Mouse (Mus musculus) stomach, embryonic 16.5 days (tissue): ENCODE measurements around the gene Plbd2. TPM values are rescaled to one million over a fixed set of nuclear protein-coding genes. Genes with fewer than 3 reads are reported as not detected.

Experiments
- ATAC-seq: fragments of 200-750 bp; cut with Nextera tagmentation; 2 replicates; pipeline ENCODE4 v1.8.0; 2017; ENCODE audit warnings: moderate number of reproducible peaks, moderate TSS enrichment; ENCODE audit not compliant: insufficient read depth, low FRiP score
- H3K27ac ChIP-seq: fragments of 300-500 bp; sonication (generic); 2 replicates; pipeline ENCODE4 v1.5.1; 2014; ENCODE audit warnings: low read length
- H3K27me3 ChIP-seq: fragments of 300-500 bp; sonication (generic); 2 replicates; pipeline ENCODE4 v1.6.1; 2014; ENCODE audit warnings: low read length, control low read depth, mixed read lengths; ENCODE audit not compliant: control insufficient read depth, insufficient read depth
- H3K36me3 ChIP-seq: fragments of 300-500 bp; sonication (generic); 2 replicates; pipeline ENCODE4 v1.6.1; 2014; ENCODE audit warnings: low read length; ENCODE audit not compliant: control insufficient read depth, insufficient read depth
- H3K4me1 ChIP-seq: fragments of 300-500 bp; sonication (generic); 2 replicates; pipeline ENCODE4 v1.6.1; 2014; ENCODE audit warnings: low read length, control low read depth, mixed read lengths; ENCODE audit not compliant: control insufficient read depth, insufficient read depth
- H3K4me2 ChIP-seq: fragments of 300-500 bp; sonication (generic); 2 replicates; pipeline ENCODE4 v1.6.1; 2014; ENCODE audit warnings: low read depth, low read length, mixed read lengths
- H3K4me3 ChIP-seq: fragments of 300-500 bp; sonication (generic); replicated peaks from 2 replicates; pipeline ENCODE4 v1.5.1; 2014; ENCODE audit warnings: mild to moderate bottlenecking, low read length
- H3K9ac ChIP-seq: fragments of 300-500 bp; sonication (generic); 2 replicates; pipeline ENCODE4 v1.6.1; 2014; ENCODE audit warnings: low read length
- H3K9me3 ChIP-seq: fragments of 300-500 bp; sonication (generic); replicated peaks from 2 replicates; pipeline ENCODE4 v1.6.1; 2016; ENCODE audit warnings: low read length, control low read depth; ENCODE audit not compliant: control insufficient read depth
- WGBS: fragments of 180-500 bp; shearing (Covaris S2); extraction: QIAGEN DNeasy Blood & Tissue Kit; methylation state at CpG from one replicate; pipeline ENCODE4 v1.1.7; 2014; 5-methylcytosine and 5-hydroxymethylcytosine counted together
- polyA plus RNA-seq: library from polyadenylated mRNA; unstranded; fragments of >200 nt; fragmentation: Nextera tagmentation; extraction: Ambion mirVana; gene quantifications from 2 replicates; pipeline ENCODE4 v1.2.1, GENCODE M21; 2015

The Plbd2 gene
- polyA plus RNA-seq, 1 experiment from 2014 or later: 40.3 TPM

GRCm38 (mm10) chr5:120461902-120462301, 41.5 kb downstream of the Plbd2 start:
- no peaks in the 10 kb centered on the region for H3K27me3 ChIP-seq
- no peaks in the 10 kb centered on the region for H3K4me1 ChIP-seq
- no peak overlapping the region for H3K4me2 ChIP-seq
- H3K9me3 ChIP-seq: peaks cover 6% of the 10 kb centered on the region
- H3K27ac ChIP-seq: no peak overlapping the region
- ATAC-seq: no peak
- WGBS: 69% methylated on average over 15 of the region's 15 CpGs
- H3K9ac ChIP-seq: no peak overlapping the region
- no peak overlapping the region for H3K4me3 ChIP-seq
- no peaks in the 10 kb centered on the region for H3K36me3 ChIP-seq

- peaks cover 6% of the 10 kb centered on the region; the same call in 1 of the 2 replicates for H3K4me1 ChIP-seq
- H3K4me2 ChIP-seq: no peak overlapping the region
- peaks cover under 1% of the 10 kb centered on the region; the same call in 1 of the 2 replicates for H3K9me3 ChIP-seq
- 76% methylated on average over 10 of the region's 10 CpGs for WGBS
- H3K4me3 ChIP-seq: no peak overlapping the region
- no peak overlapping the region for H3K9ac ChIP-seq
- no peaks in the 10 kb centered on the region for H3K27me3 ChIP-seq
- H3K27ac ChIP-seq: no peak overlapping the region
- no peaks in the 10 kb centered on the region for H3K36me3 ChIP-seq
- peak; percentile 22; the same call in 1 of the 2 replicates for ATAC-seq
Measured at GRCm38 (mm10) chr5:120459133-120459532, 44.3 kb downstream of the Plbd2 start.

GRCm38 (mm10) chr5:120457628-120458027, 45.8 kb downstream of the Plbd2 start:
- Histone ChIP-seq H3K4me1 (peaks cover 6% of the 10 kb centered on the region; the same call in 1 of the 2 replicates), H3K36me3 (no peaks in the 10 kb centered on the region), H3K27ac (no peak overlapping the region), H3K9me3 (no peaks in the 10 kb centered on the region), H3K4me2 (no peak overlapping the region), H3K9ac (no peak overlapping the region), H3K4me3 (no peak overlapping the region), H3K27me3 (no peaks in the 10 kb centered on the region)
- ATAC-seq: no peak
- WGBS: 9% methylated on average over 9 of the region's 9 CpGs

- no peaks in the 10 kb centered on the region for H3K27me3 ChIP-seq
- H3K9ac ChIP-seq: no peak overlapping the region
- no peaks in the 10 kb centered on the region for H3K36me3 ChIP-seq
- H3K27ac ChIP-seq: no peak overlapping the region
- no peak overlapping the region for H3K4me3 ChIP-seq
- H3K9me3 ChIP-seq: no peaks in the 10 kb centered on the region
- 49% methylated on average over 7 of the region's 7 CpGs for WGBS
- ATAC-seq: no peak
- peaks cover 6% of the 10 kb centered on the region; the same call in 1 of the 2 replicates for H3K4me1 ChIP-seq
- H3K4me2 ChIP-seq: no peak overlapping the region
Measured at GRCm38 (mm10) chr5:120456841-120457554, 46.4 kb downstream of the Plbd2 start.

- Histone ChIP-seq H3K4me2 (no peak overlapping the region), H3K9ac (no peak overlapping the region), H3K27me3 (no peaks in the 10 kb centered on the region), H3K4me1 (peaks cover 6% of the 10 kb centered on the region; the same call in 1 of the 2 replicates), H3K27ac (no peak overlapping the region), H3K36me3 (no peaks in the 10 kb centered on the region), H3K4me3 (no peak overlapping the region), H3K9me3 (no peaks in the 10 kb centered on the region)
- 0 out of 2 replicates have a peak, but pooled peaks have one; percentile 26 for ATAC-seq
- 8% methylated on average over 1 of the region's 1 CpGs for whole genome bisulfite sequencing
Measured at GRCm38 (mm10) chr5:120456253-120456652, 47.2 kb downstream of the Plbd2 start.

- H3K4me2 ChIP-seq: no peak overlapping the region
- no peak overlapping the region for H3K4me3 ChIP-seq
- ATAC-seq: no peak
Measured at GRCm38 (mm10) chr5:120454756-120455337, 48.6 kb downstream of the Plbd2 start.

GRCm38 (mm10) chr5:120447305-120447704, 56.1 kb downstream of the Plbd2 start:
- Histone ChIP-seq H3K36me3 (no peaks in the 10 kb centered on the region), H3K27ac (no peak overlapping the region), H3K27me3 (peaks cover 11% of the 10 kb centered on the region; the same call in 1 of the 2 replicates), H3K9ac (no peak overlapping the region), H3K9me3 (no peaks in the 10 kb centered on the region), H3K4me2 (no peak overlapping the region), H3K4me1 (no peaks in the 10 kb centered on the region), H3K4me3 (no peak overlapping the region)
- ATAC-seq: no peak
- 15% methylated on average over 13 of the region's 13 CpGs for WGBS

More at GRCm38 (mm10) chr5:120454756-120455337, 48.6 kb downstream of the Plbd2 start:
- Histone ChIP-seq H3K9ac (no peak overlapping the region), H3K4me1 (peaks cover 6% of the 10 kb centered on the region; the same call in 1 of the 2 replicates), H3K27me3 (no peaks in the 10 kb centered on the region), H3K9me3 (no peaks in the 10 kb centered on the region), H3K36me3 (no peaks in the 10 kb centered on the region), H3K27ac (no peak overlapping the region)
- WGBS: 28% methylated on average over 14 of the region's 14 CpGs

GRCm38 (mm10) chr5:120440733-120441132, 62.7 kb downstream of the Plbd2 start:
- H3K4me3 ChIP-seq: peak overlapping the region; percentile 33
- 0 out of 2 replicates have a peak, but pooled peaks have one; percentile 27 for ATAC-seq
- no peak overlapping the region for H3K9ac ChIP-seq
- no peaks in the 10 kb centered on the region for H3K36me3 ChIP-seq
- H3K4me1 ChIP-seq: peaks cover 11% of the 10 kb centered on the region
- H3K9me3 ChIP-seq: no peaks in the 10 kb centered on the region; the same call in 1 of the 2 replicates
- peaks cover 56% of the 10 kb centered on the region for H3K27me3 ChIP-seq
- WGBS: 5% methylated on average over 14 of the region's 14 CpGs
- H3K27ac ChIP-seq: no peak overlapping the region
- peak overlapping the region; percentile 45 for H3K4me2 ChIP-seq
